Mouse (Mus musculus): ENCODE results near the gene Plcd4.

The Plcd4 gene

DNA sequence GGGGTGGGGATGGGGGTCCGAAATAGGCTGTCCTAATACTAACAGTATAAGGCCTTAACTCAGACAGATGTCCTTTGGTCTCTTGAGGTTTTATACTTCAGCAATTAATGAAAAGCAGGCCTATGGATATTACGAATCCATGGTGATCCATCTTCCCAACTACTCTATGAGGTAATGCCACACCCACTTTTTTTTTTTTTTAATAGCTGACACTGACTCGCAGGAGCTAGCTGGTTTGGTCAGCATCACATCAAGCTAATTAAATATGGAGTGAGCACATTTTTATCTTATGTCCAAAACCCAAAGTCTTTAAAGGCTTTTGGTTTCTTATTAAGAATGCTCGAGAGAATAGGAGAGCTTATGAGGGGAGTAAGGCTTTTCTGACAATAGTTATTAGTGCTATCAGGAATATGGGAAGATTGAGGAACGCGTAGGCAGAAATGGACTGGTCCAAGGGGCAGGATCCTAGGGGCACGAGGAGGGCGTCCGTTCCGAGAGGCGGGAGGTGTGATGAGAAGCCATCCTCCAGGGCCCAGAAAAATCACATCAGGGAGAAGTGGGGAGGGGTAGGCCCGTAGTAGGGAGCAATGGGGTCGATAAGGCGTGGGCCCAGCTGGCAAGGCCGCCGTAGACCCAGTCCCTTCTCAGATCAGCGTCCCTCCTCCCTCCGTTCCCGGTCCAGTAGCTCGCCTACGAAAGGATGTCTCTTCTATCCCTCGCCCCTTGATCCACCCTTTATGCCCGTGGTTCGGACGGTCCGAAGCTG is 58.0 kb downstream of the Plcd4 start:
- no peak for DNase-seq

DNA sequence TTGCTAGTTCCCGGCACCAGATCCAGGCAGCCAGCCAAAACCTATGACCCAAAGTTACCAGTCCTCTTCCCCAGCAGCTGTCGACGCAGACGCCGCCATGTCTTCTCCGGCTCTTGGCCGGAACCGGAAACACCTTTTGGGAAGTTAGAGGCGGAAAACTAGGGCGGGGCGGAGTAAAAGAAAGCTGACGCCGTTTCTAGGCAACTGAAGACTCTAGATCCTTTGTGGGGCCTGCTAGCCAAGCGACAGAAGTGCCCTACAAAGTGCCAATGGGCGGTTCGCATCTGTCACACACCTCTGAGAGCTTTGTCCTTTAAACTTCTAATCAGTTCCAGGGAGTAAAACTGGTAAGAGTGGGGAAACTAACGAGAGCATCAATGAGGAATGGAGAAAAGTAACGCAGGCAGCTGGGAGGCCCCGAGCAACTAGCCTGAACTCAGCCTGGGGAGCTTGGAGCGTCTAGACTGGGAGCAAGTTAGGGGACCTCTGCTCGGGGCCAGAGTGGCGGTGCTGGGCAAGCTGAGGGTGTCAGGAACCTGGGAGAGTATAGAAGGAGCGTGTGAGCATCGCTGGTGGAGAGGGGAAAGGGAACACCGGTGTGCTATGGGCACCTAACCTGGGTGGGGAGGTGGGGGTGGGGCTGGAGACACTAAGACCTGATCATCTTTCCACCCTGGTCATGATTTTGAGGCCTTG is 58.7 kb downstream of the Plcd4 start, which contains the start of the genes Rnf25 and Stk36:
Gene Rnf25 (minus strand): TSS at position 131 of the 696 bp plus-strand sequence.
Gene Stk36 (plus strand): TSS at position 179 of the 696 bp plus-strand sequence.
- DNase-seq: peak; percentile 76
